Mouse (Mus musculus) intestine, postnatal 0 days (tissue): ENCODE measurements around the gene Ulk4. TPM values are rescaled to one million over a fixed set of nuclear protein-coding genes. Genes with fewer than 3 reads are reported as not detected.

Source experiments
- ATAC-seq: fragments of 200-750 bp; cut with Nextera tagmentation; 2 replicates; pipeline ENCODE4 v1.8.0; 2017; ENCODE audit warnings: mild to moderate bottlenecking, moderate TSS enrichment, moderate library complexity
- H3K27ac ChIP-seq: fragments of 300-500 bp; sonication (generic); 2 replicates; pipeline ENCODE4 v1.5.1; 2014; ENCODE audit warnings: mild to moderate bottlenecking, low read depth, low read length, moderate library complexity
- H3K27me3 ChIP-seq: fragments of 300-500 bp; sonication (generic); replicated peaks from 2 replicates; pipeline ENCODE4 v1.6.1; 2014; ENCODE audit warnings: low read length, mixed read lengths; ENCODE audit not compliant: control insufficient read depth, insufficient read depth
- H3K36me3 ChIP-seq: fragments of 300-500 bp; sonication (generic); 2 replicates; pipeline ENCODE4 v1.6.1; 2014; ENCODE audit warnings: mild to moderate bottlenecking, moderate library complexity; ENCODE audit not compliant: control insufficient read depth, insufficient read depth
- H3K4me1 ChIP-seq: fragments of 300-500 bp; sonication (generic); replicated peaks from 2 replicates; pipeline ENCODE4 v1.6.1; 2014; ENCODE audit warnings: antibody characterized with exemption, low read length, mixed read lengths; ENCODE audit not compliant: control insufficient read depth, insufficient read depth
- H3K4me2 ChIP-seq: fragments of 300-500 bp; sonication (generic); replicated peaks from 2 replicates; pipeline ENCODE4 v1.6.1; 2014; ENCODE audit warnings: low read depth, mild to moderate bottlenecking, moderate library complexity
- H3K4me3 ChIP-seq: fragments of 300-500 bp; sonication (generic); 2 replicates; pipeline ENCODE4 v1.5.1; 2014; ENCODE audit warnings: low read depth, low read length
- H3K9ac ChIP-seq: fragments of 300-500 bp; sonication (generic); 2 replicates; pipeline ENCODE4 v1.6.1; 2014; ENCODE audit warnings: mild to moderate bottlenecking, low read depth, low read length
- H3K9me3 ChIP-seq: fragments of 300-500 bp; sonication (generic); 2 replicates; pipeline ENCODE4 v1.6.1; 2016; ENCODE audit warnings: mixed run types; ENCODE audit not compliant: control insufficient read depth
- CTCF ChIP-seq: sonication (generic); IDR thresholded peaks from 2 replicates; pipeline ENCODE4 v1.5.1; 2016; ENCODE audit warnings: low read depth, mild to moderate bottlenecking, control low read depth, antibody characterized with exemption, moderate library complexity
- WGBS: fragments of 180-500 bp; shearing (Covaris S2); extraction: QIAGEN DNeasy Blood & Tissue Kit; methylation state at CpG from one replicate; pipeline ENCODE4 v1.1.7; 2014; 5-methylcytosine and 5-hydroxymethylcytosine counted together
- polyA plus RNA-seq: library from polyadenylated mRNA; unstranded; fragments of >200 nt; fragmentation: Nextera tagmentation; extraction: Ambion mirVana; gene quantifications from 2 replicates; pipeline ENCODE4 v1.2.1, GENCODE M21; 2015

The Ulk4 gene
- polyA plus RNA-seq, 1 experiment from 2014 or later, result 111 TPM

GRCm38 (mm10) chr9:121156253-121156831 is 120.7 kb downstream of the Ulk4 start:
- no peaks in the 10 kb centered on the region for H3K36me3 ChIP-seq
- H3K9me3 ChIP-seq, result no peaks in the 10 kb centered on the region
- H3K9ac ChIP-seq, result no peak overlapping the region
- no peaks in the 10 kb centered on the region for H3K27me3 ChIP-seq
- no peaks in the 10 kb centered on the region for H3K4me1 ChIP-seq
- H3K4me3 ChIP-seq, result no peak overlapping the region
- WGBS, result 69% methylated on average over 9 of the region's 9 CpGs
- no peak overlapping the region for H3K4me2 ChIP-seq
- no peak overlapping the region for H3K27ac ChIP-seq
- no peak for ATAC-seq
- TF ChIP-seq CTCF, result no peak

GRCm38 (mm10) chr9:121153276-121153675 is 123.7 kb downstream of the Ulk4 start:
- no peak for TF ChIP-seq CTCF
- H3K27me3 ChIP-seq, result no peaks in the 10 kb centered on the region
- H3K27ac ChIP-seq, result no peak overlapping the region
- no peak for ATAC-seq
- no peaks in the 10 kb centered on the region for H3K36me3 ChIP-seq
- H3K4me3 ChIP-seq, result no peak overlapping the region
- H3K4me1 ChIP-seq, result no peaks in the 10 kb centered on the region
- H3K9me3 ChIP-seq, result no peaks in the 10 kb centered on the region
- H3K9ac ChIP-seq, result no peak overlapping the region
- no peak overlapping the region for H3K4me2 ChIP-seq
- WGBS, result 88% methylated on average over 5 of the region's 5 CpGs

GRCm38 (mm10) chr9:121148602-121149001 is 128.4 kb downstream of the Ulk4 start:
- no peak for TF ChIP-seq CTCF
- H3K4me1 ChIP-seq, result no peaks in the 10 kb centered on the region
- 45% methylated on average over 3 of the region's 3 CpGs for WGBS
- H3K27ac ChIP-seq, result no peak overlapping the region
- H3K27me3 ChIP-seq, result no peaks in the 10 kb centered on the region
- no peak for ATAC-seq
- no peaks in the 10 kb centered on the region for H3K9me3 ChIP-seq
- no peak overlapping the region for H3K9ac ChIP-seq
- H3K4me2 ChIP-seq, result no peak overlapping the region
- no peak overlapping the region for H3K4me3 ChIP-seq
- H3K36me3 ChIP-seq, result no peaks in the 10 kb centered on the region

- 85% methylated on average over 6 of the region's 6 CpGs for WGBS
- Histone ChIP-seq H3K4me1 (no peaks in the 10 kb centered on the region), H3K4me3 (no peak overlapping the region), H3K4me2 (no peak overlapping the region), H3K9me3 (no peaks in the 10 kb centered on the region), H3K27ac (no peak overlapping the region), H3K36me3 (no peaks in the 10 kb centered on the region), H3K9ac (no peak overlapping the region), H3K27me3 (no peaks in the 10 kb centered on the region)
- no peak for ATAC-seq
- no peak for TF ChIP-seq CTCF
These were observed 133.8 kb downstream of the Ulk4 start for GRCm38 (mm10) chr9:121143208-121143607.

GRCm38 (mm10) chr9:121132549-121132948 is 144.4 kb downstream of the Ulk4 start:
- H3K27me3 ChIP-seq, result no peaks in the 10 kb centered on the region
- H3K9me3 ChIP-seq, result no peaks in the 10 kb centered on the region
- H3K4me1 ChIP-seq, result no peaks in the 10 kb centered on the region
- H3K36me3 ChIP-seq, result no peaks in the 10 kb centered on the region
- H3K27ac ChIP-seq, result no peak overlapping the region
- ATAC-seq, result no peak
- no peak overlapping the region for H3K4me3 ChIP-seq
- H3K4me2 ChIP-seq, result no peak overlapping the region
- no peak for TF ChIP-seq CTCF
- 55% methylated on average over 6 of the region's 6 CpGs for WGBS
- no peak overlapping the region for H3K9ac ChIP-seq

GRCm38 (mm10) chr9:121129533-121129932 is 147.5 kb downstream of the Ulk4 start:
- Histone ChIP-seq H3K9ac (no peak overlapping the region), H3K27ac (no peak overlapping the region), H3K4me3 (no peak overlapping the region), H3K9me3 (no peaks in the 10 kb centered on the region), H3K4me2 (no peak overlapping the region), H3K27me3 (no peaks in the 10 kb centered on the region), H3K4me1 (no peaks in the 10 kb centered on the region), H3K36me3 (no peaks in the 10 kb centered on the region)
- no peak for ATAC-seq
- WGBS, result 76% methylated on average over 2 of the region's 2 CpGs
- no peak for TF ChIP-seq CTCF

- ATAC-seq, result no peak
- Histone ChIP-seq H3K36me3 (no peaks in the 10 kb centered on the region), H3K27me3 (no peaks in the 10 kb centered on the region), H3K4me3 (no peak overlapping the region), H3K4me1 (no peaks in the 10 kb centered on the region), H3K27ac (no peak overlapping the region), H3K9ac (no peak overlapping the region), H3K4me2 (no peak overlapping the region), H3K9me3 (no peaks in the 10 kb centered on the region)
- no peak for TF ChIP-seq CTCF
- 89% methylated on average over 8 of the region's 8 CpGs for WGBS
These were observed 148.1 kb downstream of the Ulk4 start for GRCm38 (mm10) chr9:121128934-121129333.
